Mouse (Mus musculus): ENCODE data around the gene Mknk2. TPM values are rescaled to one million over a fixed set of nuclear protein-coding genes. Genes with fewer than 3 reads are reported as not detected.

The Mknk2 gene
- 68.2 and 71.1 TPM in 2 replicates for polyA plus RNA-seq (2014; fragmentation: Nextera tagmentation; extraction: Ambion mirVana)

DNA sequence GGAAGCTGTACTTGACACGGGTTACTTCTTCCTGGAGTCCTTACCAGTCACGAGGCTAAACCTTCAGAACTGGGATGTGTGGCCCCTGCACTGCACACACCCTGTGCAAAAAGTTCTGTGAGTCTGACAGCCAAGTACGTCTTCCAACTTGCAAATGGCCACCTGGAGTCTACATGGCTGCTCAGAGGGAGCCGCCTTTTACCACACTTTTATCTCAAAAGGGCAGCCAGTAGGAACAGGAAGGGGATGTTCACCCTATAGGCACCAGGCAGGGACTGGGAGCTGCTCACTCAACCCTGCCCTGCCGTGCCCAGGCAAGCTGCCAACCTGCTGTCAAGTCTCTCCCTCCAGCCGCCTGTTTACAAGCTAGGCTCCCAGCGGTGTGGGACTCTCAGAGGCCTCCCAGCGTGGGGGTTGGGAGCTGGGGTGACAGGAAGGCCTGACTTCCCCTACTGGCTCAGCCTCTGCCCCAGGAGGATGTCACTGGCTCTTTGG is at the start of gene Mknk2:
TSS of gene Mknk2 (minus strand) at position 171 of the 495 bp plus-strand sequence.
- Histone ChIP-seq H3K9me3 (ENCODE audit: control insufficient read depth, low read length) (no peaks in the 10 kb centered on the region), H3K27ac (ENCODE audit: low read depth) (peak within 1 kb of the TSS; percentile 97), H3K4me2 (ENCODE audit: low read length) (peak within 1 kb of the TSS; percentile 87), H3K9ac (ENCODE audit: low read length) (peak within 1 kb of the TSS; percentile 54), H3K27me3 (replicated peaks; ENCODE audit: control insufficient read depth, insufficient read depth, low read length) (no peaks in the 10 kb centered on the region), H3K4me1 (replicated peaks; ENCODE audit: control insufficient read depth, insufficient read depth, low read length) (peaks cover 43% of the 10 kb centered on the region), H3K36me3 (ENCODE audit: control insufficient read depth, insufficient read depth, low read length) (0 out of 2 replicates have a peak, but pooled peaks cover 3% of the 10 kb centered on the region), H3K4me3 (ENCODE audit: low read depth, low read length) (peak within 1 kb of the TSS; percentile 73)
- no peak for ATAC-seq (replicated peaks; ENCODE audit: low FRiP score, low TSS enrichment, low read depth)
- peak; percentile 69 for DNase-seq (ENCODE audit: low spot score)
- WGBS, result 13% methylated on average over 8 of the region's 8 CpGs

DNA sequence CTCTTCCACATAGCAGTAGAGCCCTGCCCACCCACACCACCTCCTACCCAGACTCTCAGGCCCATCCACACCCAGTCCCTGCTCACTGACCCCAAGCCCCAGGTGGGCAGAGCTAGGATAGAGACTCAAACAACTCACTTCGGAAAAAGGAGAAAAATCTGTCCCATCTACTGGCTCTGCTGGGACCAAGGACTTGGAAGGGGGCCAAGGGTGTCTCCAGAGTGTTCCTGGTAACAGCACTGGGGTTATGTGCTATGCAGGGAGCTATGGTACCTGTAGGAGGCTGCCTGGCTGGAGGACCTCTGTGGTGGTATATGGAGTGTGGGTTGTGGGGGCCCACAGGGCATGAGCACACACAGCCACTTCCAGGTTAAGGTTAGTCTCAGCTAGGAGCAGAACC is 39.4 kb upstream of the Mknk2 start:
- ATAC-seq (replicated peaks; ENCODE audit: low FRiP score, low TSS enrichment, low read depth) (no peak), DNase-seq (ENCODE audit: low spot score) (no peak)
- WGBS, result 88% methylated on average over 1 of the region's 1 CpGs
- Histone ChIP-seq H3K27me3 (replicated peaks; ENCODE audit: control insufficient read depth, insufficient read depth, low read length) (no peaks in the 10 kb centered on the region), H3K9me3 (ENCODE audit: control insufficient read depth, low read length) (no peaks in the 10 kb centered on the region), H3K9ac (ENCODE audit: low read length) (no peak overlapping the region), H3K4me3 (ENCODE audit: low read depth, low read length) (no peak overlapping the region), H3K36me3 (ENCODE audit: control insufficient read depth, insufficient read depth, low read length) (peaks cover 99% of the 10 kb centered on the region), H3K27ac (ENCODE audit: low read depth) (no peak overlapping the region), H3K4me2 (ENCODE audit: low read length) (no peak overlapping the region), H3K4me1 (replicated peaks; ENCODE audit: control insufficient read depth, insufficient read depth, low read length) (no peaks in the 10 kb centered on the region)

DNA sequence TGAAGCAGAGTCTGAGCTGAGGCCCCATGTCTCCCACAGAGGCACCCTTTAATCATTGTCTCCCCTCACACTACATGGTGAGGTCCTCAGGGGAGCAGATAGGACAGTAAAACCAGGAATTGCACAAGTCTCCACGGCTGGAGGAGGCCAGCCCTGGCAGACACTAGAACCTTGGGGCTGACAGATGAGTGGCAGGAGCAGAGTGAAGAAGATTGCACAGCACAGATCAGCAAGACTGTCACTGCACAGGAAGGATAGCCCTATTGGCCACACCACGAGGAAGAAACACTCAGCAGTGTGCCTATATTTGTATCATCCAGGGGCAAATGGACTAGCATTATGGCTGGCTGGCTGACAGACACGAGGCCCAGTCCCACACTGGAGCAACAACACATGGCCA is 32.9 kb upstream of the Mknk2 start:
- Histone ChIP-seq H3K36me3 (ENCODE audit: control insufficient read depth, insufficient read depth, low read length) (peaks cover 98% of the 10 kb centered on the region), H3K27me3 (replicated peaks; ENCODE audit: control insufficient read depth, insufficient read depth, low read length) (no peaks in the 10 kb centered on the region), H3K9me3 (ENCODE audit: control insufficient read depth, low read length) (no peaks in the 10 kb centered on the region), H3K27ac (ENCODE audit: low read depth) (no peak overlapping the region), H3K4me2 (ENCODE audit: low read length) (no peak overlapping the region), H3K9ac (ENCODE audit: low read length) (no peak overlapping the region), H3K4me3 (ENCODE audit: low read depth, low read length) (no peak overlapping the region), H3K4me1 (replicated peaks; ENCODE audit: control insufficient read depth, insufficient read depth, low read length) (no peaks in the 10 kb centered on the region)
- no peak for ATAC-seq (replicated peaks; ENCODE audit: low FRiP score, low TSS enrichment, low read depth)
- WGBS, result 89% methylated on average over 3 of the region's 3 CpGs
- no peak for DNase-seq (ENCODE audit: low spot score)

DNA sequence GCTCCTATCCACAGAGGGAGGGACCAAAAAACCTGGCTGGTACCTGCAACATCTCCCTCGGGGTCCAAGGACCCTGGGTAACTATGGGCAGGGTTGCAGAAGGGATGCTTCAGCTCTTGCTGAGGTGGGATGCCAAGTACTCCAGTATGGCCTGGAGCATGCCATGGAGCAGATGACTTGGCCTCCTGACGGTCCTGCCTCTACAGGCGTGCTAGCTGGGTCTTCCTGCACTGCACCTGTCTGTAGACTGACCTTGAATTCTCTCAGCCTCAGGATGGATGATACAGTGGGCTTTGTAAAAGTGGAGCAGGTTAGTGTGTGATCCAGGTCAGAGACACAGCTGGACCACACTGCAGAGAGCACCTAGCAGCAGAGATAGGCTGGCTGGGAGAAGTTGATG is 27.6 kb upstream of the Mknk2 start:
- H3K9me3 ChIP-seq (ENCODE audit: control insufficient read depth, low read length), result no peaks in the 10 kb centered on the region
- peaks cover 51% of the 10 kb centered on the region for H3K36me3 ChIP-seq (ENCODE audit: control insufficient read depth, insufficient read depth, low read length)
- peaks cover 18% of the 10 kb centered on the region for H3K4me1 ChIP-seq (replicated peaks; ENCODE audit: control insufficient read depth, insufficient read depth, low read length)
- H3K27ac ChIP-seq (ENCODE audit: low read depth), result no peak overlapping the region
- DNase-seq (ENCODE audit: low spot score), result no peak
- H3K4me2 ChIP-seq (ENCODE audit: low read length), result no peak overlapping the region
- no peaks in the 10 kb centered on the region for H3K27me3 ChIP-seq (replicated peaks; ENCODE audit: control insufficient read depth, insufficient read depth, low read length)
- 82% methylated on average over 3 of the region's 3 CpGs for WGBS
- no peak overlapping the region for H3K9ac ChIP-seq (ENCODE audit: low read length)
- H3K4me3 ChIP-seq (ENCODE audit: low read depth, low read length), result no peak overlapping the region
- no peak for ATAC-seq (replicated peaks; ENCODE audit: low FRiP score, low TSS enrichment, low read depth)

DNA sequence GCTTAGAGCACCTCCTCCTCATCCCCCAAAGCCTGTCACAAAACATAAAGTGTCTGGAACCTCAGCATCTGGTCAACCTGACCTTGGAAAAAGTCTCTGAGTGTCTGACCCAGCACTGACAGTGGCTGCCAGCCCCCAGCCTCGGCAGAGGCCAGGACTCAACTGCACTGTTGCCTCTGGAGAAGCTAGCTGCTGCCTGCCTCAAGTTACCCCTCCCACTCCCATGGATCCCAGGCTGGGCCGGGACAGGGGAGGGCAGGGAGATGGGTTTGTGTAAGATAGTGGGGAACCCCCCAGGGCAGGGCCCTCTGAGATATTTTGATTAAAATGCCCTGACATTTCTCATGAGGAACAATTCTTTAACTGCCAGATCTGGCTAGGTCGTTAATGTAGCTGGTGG is 27.1 kb upstream of the Mknk2 start:
- Histone ChIP-seq H3K9me3 (ENCODE audit: control insufficient read depth, low read length) (no peaks in the 10 kb centered on the region), H3K4me3 (ENCODE audit: low read depth, low read length) (no peak overlapping the region), H3K36me3 (ENCODE audit: control insufficient read depth, insufficient read depth, low read length) (peaks cover 47% of the 10 kb centered on the region), H3K4me2 (ENCODE audit: low read length) (no peak overlapping the region), H3K4me1 (replicated peaks; ENCODE audit: control insufficient read depth, insufficient read depth, low read length) (peaks cover 22% of the 10 kb centered on the region), H3K27me3 (replicated peaks; ENCODE audit: control insufficient read depth, insufficient read depth, low read length) (no peaks in the 10 kb centered on the region), H3K9ac (ENCODE audit: low read length) (no peak overlapping the region), H3K27ac (ENCODE audit: low read depth) (no peak overlapping the region)
- 62% methylated on average over 3 of the region's 3 CpGs for WGBS
- DNase-seq (ENCODE audit: low spot score) (no peak), ATAC-seq (replicated peaks; ENCODE audit: low FRiP score, low TSS enrichment, low read depth) (no peak)

DNA sequence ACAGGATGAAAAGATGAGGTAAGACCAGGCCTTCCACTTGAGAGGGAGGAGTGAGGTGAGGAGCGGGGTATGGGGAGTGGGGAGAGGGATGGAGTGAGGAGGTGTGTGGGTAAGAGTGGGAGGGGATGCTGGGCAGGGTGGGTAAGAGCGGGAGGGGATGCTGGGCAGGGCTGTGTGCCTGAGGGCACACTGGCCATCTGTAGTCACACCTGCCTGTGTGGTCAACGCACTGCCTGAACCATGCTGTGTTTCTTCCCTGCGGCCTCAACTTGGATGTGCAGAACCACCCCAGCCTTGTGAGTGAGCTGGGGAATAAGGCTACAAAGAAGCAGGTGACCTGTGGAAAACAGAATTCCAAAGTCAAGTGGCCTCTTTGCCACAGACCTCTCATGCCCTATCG is 26.5 kb upstream of the Mknk2 start:
- no peak for ATAC-seq (replicated peaks; ENCODE audit: low FRiP score, low TSS enrichment, low read depth)
- H3K27ac ChIP-seq (ENCODE audit: low read depth), result no peak overlapping the region
- H3K4me3 ChIP-seq (ENCODE audit: low read depth, low read length), result no peak overlapping the region
- H3K9me3 ChIP-seq (ENCODE audit: control insufficient read depth, low read length), result no peaks in the 10 kb centered on the region
- no peaks in the 10 kb centered on the region for H3K27me3 ChIP-seq (replicated peaks; ENCODE audit: control insufficient read depth, insufficient read depth, low read length)
- no peak for DNase-seq (ENCODE audit: low spot score)
- WGBS, result 89% methylated on average over 5 of the region's 5 CpGs
- peaks cover 26% of the 10 kb centered on the region for H3K4me1 ChIP-seq (replicated peaks; ENCODE audit: control insufficient read depth, insufficient read depth, low read length)
- H3K36me3 ChIP-seq (ENCODE audit: control insufficient read depth, insufficient read depth, low read length), result peaks cover 41% of the 10 kb centered on the region
- H3K9ac ChIP-seq (ENCODE audit: low read length), result no peak overlapping the region
- H3K4me2 ChIP-seq (ENCODE audit: low read length), result no peak overlapping the region

DNA sequence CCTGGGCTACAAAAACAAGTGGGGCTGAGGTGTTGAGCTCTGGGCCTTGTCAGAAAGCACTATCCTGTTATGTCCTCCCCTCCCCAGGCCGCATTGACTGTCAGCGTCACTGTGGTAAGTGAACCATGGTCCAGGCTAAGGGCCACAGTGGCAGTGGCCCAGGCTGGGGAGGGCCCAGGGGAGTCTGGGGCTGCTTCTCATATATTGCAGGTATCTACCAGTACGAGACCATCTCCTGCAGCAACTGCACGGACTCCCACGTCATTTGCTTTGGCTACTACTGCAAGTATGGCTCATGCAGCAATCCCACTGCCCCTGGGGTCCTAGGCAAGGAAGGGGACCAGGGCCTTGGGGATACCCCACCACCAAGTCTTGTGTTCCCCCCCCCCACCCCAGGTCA is 25.7 kb upstream of the Mknk2 start:
- H3K4me2 ChIP-seq (ENCODE audit: low read length), result peak overlapping the region; percentile 69
- H3K27ac ChIP-seq (ENCODE audit: low read depth), result peak overlapping the region; percentile 79; the same call in 1 of the 2 replicates
- peaks cover 26% of the 10 kb centered on the region for H3K4me1 ChIP-seq (replicated peaks; ENCODE audit: control insufficient read depth, insufficient read depth, low read length)
- H3K9ac ChIP-seq (ENCODE audit: low read length), result no peak overlapping the region; the same call in 1 of the 2 replicates
- 79% methylated on average over 5 of the region's 5 CpGs for WGBS
- H3K36me3 ChIP-seq (ENCODE audit: control insufficient read depth, insufficient read depth, low read length), result peaks cover 33% of the 10 kb centered on the region
- DNase-seq (ENCODE audit: low spot score) (no peak), ATAC-seq (replicated peaks; ENCODE audit: low FRiP score, low TSS enrichment, low read depth) (no peak)
- peak overlapping the region; percentile 63; the same call in 1 of the 2 replicates for H3K4me3 ChIP-seq (ENCODE audit: low read depth, low read length)
- no peaks in the 10 kb centered on the region for H3K27me3 ChIP-seq (replicated peaks; ENCODE audit: control insufficient read depth, insufficient read depth, low read length)
- H3K9me3 ChIP-seq (ENCODE audit: control insufficient read depth, low read length), result no peaks in the 10 kb centered on the region

DNA sequence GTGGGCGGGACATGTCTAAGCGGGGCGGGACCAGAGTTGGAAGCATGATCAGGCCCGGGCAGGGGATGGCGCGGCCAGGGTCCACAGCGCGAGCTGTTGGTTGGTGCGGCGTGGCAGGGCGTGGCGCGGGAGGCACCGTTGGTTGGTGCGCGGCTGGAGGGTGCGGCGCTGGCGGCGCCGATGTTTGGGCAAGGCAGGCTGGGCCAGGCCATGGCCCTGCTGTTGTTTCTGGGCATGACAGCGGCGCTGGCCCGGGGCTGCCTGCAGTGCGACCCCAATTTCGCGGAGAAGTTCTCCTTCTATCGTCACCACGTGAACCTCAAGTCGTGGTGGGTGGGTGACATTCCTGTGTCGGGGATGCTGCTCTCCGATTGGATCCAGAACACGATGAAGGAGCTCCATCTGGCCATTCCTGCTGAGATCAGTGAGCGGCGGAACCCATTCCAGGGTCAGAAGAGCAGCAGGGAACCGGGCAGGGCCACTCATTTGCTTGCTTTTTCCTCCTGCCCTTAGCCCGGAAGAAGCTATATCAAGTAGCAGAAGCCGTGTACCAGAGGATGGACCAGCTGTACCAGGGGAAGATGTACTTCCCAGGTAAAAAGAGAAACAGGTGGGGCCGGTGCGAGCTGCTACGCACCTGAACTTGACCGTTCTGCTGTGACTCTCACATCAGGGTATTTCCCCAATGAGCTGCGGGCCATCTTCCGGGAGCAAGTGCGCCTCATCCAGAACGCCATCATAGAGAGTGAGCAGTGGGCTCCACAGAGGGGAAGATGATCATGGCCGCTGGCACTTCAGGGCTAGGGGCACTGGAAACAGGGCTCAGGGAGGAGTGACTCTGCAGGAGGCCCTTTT is 24.9 kb upstream of the Mknk2 start:
- peak overlapping the region; percentile 79 for H3K27ac ChIP-seq (ENCODE audit: low read depth)
- peak overlapping the region; percentile 69 for H3K4me2 ChIP-seq (ENCODE audit: low read length)
- H3K9ac ChIP-seq (ENCODE audit: low read length), result peak overlapping the region; percentile 55
- no peaks in the 10 kb centered on the region for H3K27me3 ChIP-seq (replicated peaks; ENCODE audit: control insufficient read depth, insufficient read depth, low read length)
- peaks cover 26% of the 10 kb centered on the region for H3K4me1 ChIP-seq (replicated peaks; ENCODE audit: control insufficient read depth, insufficient read depth, low read length)
- H3K9me3 ChIP-seq (ENCODE audit: control insufficient read depth, low read length), result no peaks in the 10 kb centered on the region
- peak overlapping the region; percentile 63 for H3K4me3 ChIP-seq (ENCODE audit: low read depth, low read length)
- under 1% methylated on average over 47 of the region's 47 CpGs for WGBS
- peaks cover 24% of the 10 kb centered on the region for H3K36me3 ChIP-seq (ENCODE audit: control insufficient read depth, insufficient read depth, low read length)
- ATAC-seq (replicated peaks; ENCODE audit: low FRiP score, low TSS enrichment, low read depth), result peak; percentile 89
- peak; percentile 95 for DNase-seq (ENCODE audit: low spot score)
